Mouse (Mus musculus) hindbrain, postnatal 0 days (tissue): ENCODE data around the gene Cd38. TPM values are rescaled to one million over a fixed set of nuclear protein-coding genes. Genes with fewer than 3 reads are reported as not detected.

Experiments
- ATAC-seq: fragments of 200-750 bp; cut with Nextera tagmentation; 2 replicates; pipeline ENCODE4 v1.8.0; 2017; ENCODE audit warnings: mild to moderate bottlenecking, moderate TSS enrichment, moderate library complexity
- DNase-seq: peaks from one replicate; pipeline ENCODE4 v3.0.0-alpha.2; 2015; ENCODE audit warnings: low spot score
- H3K27ac ChIP-seq: fragments of 300-500 bp; sonication (generic); 2 replicates; pipeline ENCODE4 v1.5.1; 2014; ENCODE audit warnings: mild to moderate bottlenecking
- H3K27me3 ChIP-seq: fragments of 300-500 bp; sonication (generic); 2 replicates; pipeline ENCODE4 v1.6.1; 2014; ENCODE audit warnings: low read length, mixed read lengths; ENCODE audit not compliant: insufficient read depth
- H3K36me3 ChIP-seq: fragments of 300-500 bp; sonication (generic); 2 replicates; pipeline ENCODE4 v1.6.1; 2014; ENCODE audit warnings: low read length, mixed read lengths; ENCODE audit not compliant: insufficient read depth
- H3K4me1 ChIP-seq: fragments of 300-500 bp; sonication (generic); 2 replicates; pipeline ENCODE4 v1.6.1; 2014; ENCODE audit warnings: antibody characterized with exemption, low read length, mixed read lengths; ENCODE audit not compliant: insufficient read depth
- H3K4me2 ChIP-seq: fragments of 300-500 bp; sonication (generic); 2 replicates; pipeline ENCODE4 v1.6.1; 2014; ENCODE audit warnings: low read depth, mild to moderate bottlenecking, low read length, moderate library complexity, mixed read lengths
- H3K4me3 ChIP-seq: fragments of 300-500 bp; sonication (generic); 2 replicates; pipeline ENCODE4 v1.5.1; 2014; ENCODE audit warnings: low read length
- H3K9ac ChIP-seq: fragments of 300-500 bp; sonication (generic); replicated peaks from 2 replicates; pipeline ENCODE4 v1.6.1; 2014; ENCODE audit warnings: mild to moderate bottlenecking, low read length, moderate library complexity, mixed read lengths
- H3K9me3 ChIP-seq: fragments of 300-500 bp; sonication (generic); 2 replicates; pipeline ENCODE4 v1.6.1; 2016; ENCODE audit warnings: low read length, mixed read lengths
- CTCF ChIP-seq: IDR thresholded peaks from 2 replicates; pipeline ENCODE4 v1.5.1; 2016; ENCODE audit warnings: antibody characterized with exemption, control low read depth, low read depth
- WGBS: fragments of 180-500 bp; shearing (Covaris S2); extraction: QIAGEN DNeasy Blood & Tissue Kit; methylation state at CpG from one replicate; pipeline ENCODE4 v1.1.7; 2014; 5-methylcytosine and 5-hydroxymethylcytosine counted together
- polyA plus RNA-seq: library from polyadenylated mRNA; unstranded; fragments of >200 nt; fragmentation: Nextera tagmentation; extraction: Ambion mirVana; gene quantifications from 2 replicates; pipeline ENCODE4 v1.2.1, GENCODE M21; 2015
- total RNA-seq: library from RNA; depleted of rRNA; stranded (reverse); fragments of >200 nt; gene quantifications from 2 replicates; pipeline ENCODE4 v1.2.3, GENCODE M21; 2014

The Cd38 gene
- total and polyA plus RNA-seq, 2 experiments from 2014 or later: 4.0 to 4.7 TPM

DNA sequence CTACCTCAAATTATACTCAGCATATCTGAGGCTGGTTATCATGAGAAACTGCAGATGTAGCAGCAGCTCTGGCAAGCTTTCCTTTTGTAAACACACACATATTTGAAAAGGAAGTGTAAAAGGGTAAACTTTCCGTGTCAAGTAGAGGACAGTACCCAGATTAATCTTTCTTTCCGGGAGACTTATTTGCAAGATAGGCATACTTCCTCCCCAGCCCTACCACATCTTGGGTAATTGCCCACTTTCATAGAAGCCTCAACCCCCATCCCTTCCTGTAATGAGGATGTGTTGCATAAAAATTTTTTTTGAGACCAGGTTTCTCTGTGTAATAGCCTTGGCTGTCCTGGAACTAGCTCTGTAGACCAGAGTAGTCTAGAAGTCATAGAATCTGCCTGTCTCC, 12.6 kb upstream of the Cd38 start:
- H3K4me2 ChIP-seq: no peak overlapping the region
- ATAC-seq: no peak
- WGBS: 84% methylated on average over 2 of the region's 2 CpGs

DNA sequence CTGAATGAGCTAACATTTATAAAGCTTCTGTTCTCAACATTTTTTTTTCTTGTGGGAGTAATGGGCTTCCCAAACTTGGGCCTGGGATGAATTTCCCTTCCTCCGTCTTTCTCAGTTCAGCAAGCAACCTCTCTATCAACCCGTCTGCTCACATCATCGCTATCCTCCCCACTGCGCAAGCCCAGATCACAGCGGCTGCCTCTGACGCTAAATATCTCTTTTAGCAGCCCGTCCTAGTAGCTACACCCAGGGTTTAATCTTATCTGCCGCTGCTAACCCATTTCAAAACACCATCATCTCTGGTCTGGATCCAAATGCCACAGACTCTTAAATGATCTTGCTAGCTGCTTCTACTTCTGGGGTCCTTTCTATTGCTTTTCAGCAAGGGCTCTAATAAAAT, 8.7 kb upstream of the Cd38 start:
- no peak overlapping the region for H3K4me2 ChIP-seq
- 89% methylated on average over 8 of the region's 8 CpGs for WGBS
- no peaks in the 10 kb centered on the region for H3K4me1 ChIP-seq
- no peaks in the 10 kb centered on the region for H3K27me3 ChIP-seq
- no peak overlapping the region for H3K9ac ChIP-seq
- H3K4me3 ChIP-seq: no peak overlapping the region
- H3K27ac ChIP-seq: no peak overlapping the region
- TF ChIP-seq CTCF: no peak
- DNase-seq: no peak
- H3K9me3 ChIP-seq: no peaks in the 10 kb centered on the region
- H3K36me3 ChIP-seq: no peaks in the 10 kb centered on the region
- no peak for ATAC-seq

More for the DNA sequence above, 12.6 kb upstream of the Cd38 start:
- no peak for TF ChIP-seq CTCF
- no peak overlapping the region for H3K27ac ChIP-seq
- H3K4me1 ChIP-seq: no peaks in the 10 kb centered on the region
- no peak overlapping the region for H3K4me3 ChIP-seq
- H3K27me3 ChIP-seq: no peaks in the 10 kb centered on the region
- DNase-seq: no peak
- no peaks in the 10 kb centered on the region for H3K9me3 ChIP-seq
- no peaks in the 10 kb centered on the region for H3K36me3 ChIP-seq
- H3K9ac ChIP-seq: no peak overlapping the region

DNA sequence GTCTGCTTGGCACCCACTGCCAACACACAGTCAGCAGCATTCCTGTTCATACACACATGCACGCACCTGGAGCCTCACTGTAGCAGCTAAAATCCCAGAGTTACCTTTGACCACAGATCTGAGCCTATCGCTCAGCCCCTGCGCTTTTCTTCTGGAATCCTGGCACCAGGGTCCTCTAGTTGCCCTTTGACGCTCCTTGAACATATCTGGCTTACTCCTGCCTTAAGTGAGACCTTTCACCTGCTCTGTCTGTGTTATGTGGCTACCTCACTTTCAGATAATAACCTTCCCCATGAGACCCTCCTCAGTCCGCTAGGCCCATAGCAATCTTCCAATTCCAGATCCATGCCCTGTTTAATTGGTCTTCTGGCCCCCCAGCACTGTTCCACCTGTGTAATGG, 8.3 kb upstream of the Cd38 start:
- Histone ChIP-seq H3K36me3 (no peaks in the 10 kb centered on the region), H3K27me3 (no peaks in the 10 kb centered on the region), H3K4me1 (no peaks in the 10 kb centered on the region), H3K9me3 (no peaks in the 10 kb centered on the region), H3K4me3 (no peak overlapping the region), H3K4me2 (no peak overlapping the region), H3K27ac (no peak overlapping the region), H3K9ac (no peak overlapping the region)
- WGBS: 95% methylated on average over 5 of the region's 5 CpGs
- no peak for ATAC-seq
- TF ChIP-seq CTCF: no peak
- DNase-seq: no peak

DNA sequence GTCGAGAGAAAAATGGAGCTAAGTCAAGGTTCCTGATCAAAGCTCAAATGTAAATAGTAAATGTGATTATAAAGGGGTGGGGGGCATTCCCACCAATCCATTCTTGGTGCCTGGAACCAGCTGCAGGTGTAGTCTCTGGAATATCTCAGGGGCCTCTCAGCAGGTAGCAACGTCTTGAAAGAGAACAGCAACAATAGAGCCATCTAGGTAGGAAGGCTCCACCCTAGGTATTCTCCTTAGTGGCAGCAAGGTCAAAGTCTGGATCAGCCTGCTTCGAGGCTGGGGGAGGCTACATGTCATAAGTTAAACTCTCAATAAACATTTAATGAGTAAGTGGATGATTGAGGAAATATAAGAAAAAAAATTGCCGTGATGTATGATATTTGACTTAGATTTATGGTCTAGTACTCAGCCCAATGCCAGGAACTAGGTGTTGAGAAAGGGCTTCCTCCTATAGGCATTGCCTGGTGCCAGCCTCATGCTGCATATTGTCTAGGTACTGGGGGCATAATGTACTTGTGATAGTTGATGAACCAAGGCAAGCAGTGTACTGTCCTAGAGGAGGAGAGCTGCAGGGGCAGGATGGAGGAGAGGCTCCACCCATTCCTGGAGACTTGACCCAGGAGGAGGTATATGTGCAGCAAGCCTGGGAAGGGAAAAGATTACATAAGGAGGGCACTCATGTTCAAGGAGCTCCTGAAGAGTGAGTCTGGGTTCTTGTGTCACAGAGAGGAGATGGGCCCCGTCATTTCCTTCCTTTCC, 7.5 kb upstream of the Cd38 start:
- WGBS: 74% methylated on average over 5 of the region's 5 CpGs
- DNase-seq: no peak

DNA sequence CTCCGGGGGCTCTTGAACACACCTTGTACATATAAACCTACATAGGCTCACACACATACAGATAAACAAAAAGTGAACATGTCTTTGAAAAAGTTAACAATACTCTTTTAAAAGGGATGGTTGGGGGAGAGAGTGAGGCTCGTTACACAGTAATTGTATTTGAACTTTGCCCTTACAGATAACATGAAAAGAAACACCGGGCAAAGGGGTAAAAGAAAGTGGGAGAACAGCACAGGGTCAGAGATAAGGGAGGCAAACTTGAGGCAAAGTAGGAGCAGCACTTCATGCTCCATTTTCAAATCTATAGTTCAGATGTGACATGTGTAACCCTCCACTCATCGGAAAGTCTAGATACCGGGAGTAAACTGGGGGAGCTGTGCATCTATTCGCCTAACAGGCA, 4.7 kb upstream of the Cd38 start:
- Histone ChIP-seq H3K4me1 (peaks cover under 1% of the 10 kb centered on the region; the same call in 1 of the 2 replicates), H3K4me2 (no peak overlapping the region), H3K27ac (no peak overlapping the region), H3K27me3 (no peaks in the 10 kb centered on the region), H3K9me3 (no peaks in the 10 kb centered on the region), H3K4me3 (no peak overlapping the region), H3K9ac (no peak overlapping the region), H3K36me3 (no peaks in the 10 kb centered on the region)
- TF ChIP-seq CTCF: no peak
- DNase-seq (no peak), ATAC-seq (no peak)
- WGBS: 89% methylated on average over 6 of the region's 6 CpGs

More for the DNA sequence above, 7.5 kb upstream of the Cd38 start:
- Histone ChIP-seq H3K27me3 (no peaks in the 10 kb centered on the region), H3K27ac (no peak overlapping the region), H3K36me3 (no peaks in the 10 kb centered on the region), H3K9me3 (no peaks in the 10 kb centered on the region), H3K4me2 (no peak overlapping the region), H3K9ac (no peak overlapping the region), H3K4me1 (no peaks in the 10 kb centered on the region), H3K4me3 (no peak overlapping the region)
- no peak for TF ChIP-seq CTCF
- ATAC-seq: no peak

DNA sequence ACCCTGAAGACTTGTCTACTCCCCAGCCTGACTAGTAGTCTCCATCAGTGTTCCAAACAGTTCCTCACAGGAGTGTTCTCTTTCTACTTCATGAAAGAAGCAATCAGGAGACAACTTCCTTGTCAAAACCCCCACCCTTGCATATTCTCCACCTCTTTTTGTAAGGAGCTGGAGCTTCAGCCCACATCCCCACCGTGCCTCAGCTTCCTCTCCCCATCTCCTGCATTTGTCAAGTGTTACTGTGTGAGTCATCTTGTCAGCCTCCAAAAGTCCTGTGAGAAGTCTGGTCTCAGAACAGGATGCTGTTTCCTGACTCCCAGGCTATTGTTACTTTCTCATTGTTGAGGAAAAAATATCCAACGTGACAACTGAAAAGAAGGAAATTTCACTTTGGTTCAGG, 3.0 kb upstream of the Cd38 start:
- H3K4me1 ChIP-seq: peaks cover 7% of the 10 kb centered on the region; the same call in 1 of the 2 replicates
- no peaks in the 10 kb centered on the region for H3K9me3 ChIP-seq
- H3K4me2 ChIP-seq: no peak overlapping the region
- no peak for ATAC-seq
- H3K4me3 ChIP-seq: no peak overlapping the region
- 83% methylated on average over 2 of the region's 2 CpGs for WGBS
- H3K27ac ChIP-seq: no peak overlapping the region
- no peaks in the 10 kb centered on the region for H3K36me3 ChIP-seq
- no peak overlapping the region for H3K9ac ChIP-seq
- TF ChIP-seq CTCF: no peak
- H3K27me3 ChIP-seq: no peaks in the 10 kb centered on the region
- no peak for DNase-seq
